Mouse (Mus musculus) embryo, embryonic 11.5 days (tissue): Measurements from ENCODE around the gene Gm9789.
"Not testable (repeated sequence)": the region's sequence is repeated elsewhere in the genome, so short reads cannot be mapped to it uniquely, and the experiment has no call there.

Experiments used
- DNase-seq: peaks from one replicate; pipeline ENCODE4 v3.0.0-alpha.2; 2012; ENCODE audit warnings: low read depth, low spot score

Gm9789 gene

GRCm38 (mm10) chr16:89157652-89158051, at the start of gene Gm9789:
Gm9789 (plus strand) TSS chr16:89157952.
- DNase-seq, result no peak

- DNase-seq, result no peak
Observed at GRCm38 (mm10) chr16:89140551-89140950, 17.2 kb upstream of the Gm9789 start, which contains the start of gene Gm6358. Gm6358 (plus strand) TSS chr16:89140851.

- no peak for DNase-seq
Observed at GRCm38 (mm10) chr16:89150786-89151185, 7.0 kb upstream of the Gm9789 start, which contains the start of gene Gm10061. Gm10061 (plus strand) TSS chr16:89151086.

- not testable (repeated sequence) for DNase-seq
Observed at GRCm38 (mm10) chr16:89169190-89169589, 11.4 kb downstream of the Gm9789 start, which contains the start of gene Gm7735. Gm7735 (plus strand) TSS chr16:89169490.

GRCm38 (mm10) chr16:89174435-89174834, 16.7 kb downstream of the Gm9789 start, which contains the start of gene 1110057P08Rik:
1110057P08Rik (plus strand) TSS chr16:89174735.
- DNase-seq, result no peak

- no peak for DNase-seq
Observed at GRCm38 (mm10) chr16:89188621-89189020, 30.9 kb downstream of the Gm9789 start.

- no peak for DNase-seq
Observed at GRCm38 (mm10) chr16:89205561-89205960, 47.8 kb downstream of the Gm9789 start, which contains the start of gene Krtap20-2. Krtap20-2 (plus strand) TSS chr16:89205861.
